Mouse (Mus musculus) left cerebral cortex, postnatal 10 days (tissue): ENCODE measurements around the gene Sh3pxd2a. TPM values are rescaled to one million over a fixed set of nuclear protein-coding genes. Genes with fewer than 3 reads are reported as not detected.

Experiments used
- DNase-seq, 2 experiments: peaks; one replicate each; pipeline ENCODE4 v3.0.0; 2021 to 2022; ENCODE audit warnings: low spot score in 2 of 2, mixed read lengths in 1 of 2; ENCODE audit errors: extremely low spot score in 1 of 2
- intact Hi-C: fragments of 180-260 bp; cut with DNase I; formaldehyde crosslinking; loops from one replicate; pipeline ENCODE4 v1.15.1; 2025
- total RNA-seq, 2 experiments: library from RNA; stranded (reverse); gene quantifications; 2 replicates each; pipeline ENCODE4 v1.2.3; 2021

The Sh3pxd2a gene
- total RNA-seq, result 10 to 100 TPM; 22.8 to 23.4 TPM

- DNase-seq, result peak in 1 of 2 experiments; percentile 82
- intact Hi-C loops, result loop anchor here (2.0 kb wide), 1 partner anchor 108 kb away; no protein-coding TSS in a partner anchor
Observed at GRCm38 (mm10) chr19:47464304-47465241, at the start of gene Sh3pxd2a. Sh3pxd2a (minus strand) TSS chr19:47464401.

DNA sequence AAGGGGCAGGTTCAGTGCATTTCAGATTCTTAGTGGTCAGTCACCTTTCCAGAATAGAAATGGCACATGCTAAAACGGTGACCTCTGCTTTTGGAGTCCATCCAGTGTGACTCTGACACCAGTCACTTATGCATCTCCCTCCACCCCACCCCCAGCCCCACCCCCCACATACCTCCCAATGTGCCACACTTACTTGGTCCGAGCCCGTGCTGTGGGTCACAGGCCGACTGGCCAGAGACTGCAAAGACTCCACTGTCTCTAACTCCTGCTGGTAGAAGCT is 49.4 kb upstream of the Sh3pxd2a start:
- no peak for DNase-seq

GRCm38 (mm10) chr19:47512794-47513617 is 48.8 kb upstream of the Sh3pxd2a start:
- intact Hi-C loops, result no loop called here
- no peak for DNase-seq

More for the DNA sequence above, 49.4 kb upstream of the Sh3pxd2a start:
- intact Hi-C loops, result no loop called here

- intact Hi-C loops, result no loop called here
- DNase-seq, result no peak
Observed at GRCm38 (mm10) chr19:47511958-47512357, 47.8 kb upstream of the Sh3pxd2a start.

- intact Hi-C loops, result no loop called here
- no peak for DNase-seq
Observed at GRCm38 (mm10) chr19:47511294-47511675, 47.1 kb upstream of the Sh3pxd2a start.

DNA sequence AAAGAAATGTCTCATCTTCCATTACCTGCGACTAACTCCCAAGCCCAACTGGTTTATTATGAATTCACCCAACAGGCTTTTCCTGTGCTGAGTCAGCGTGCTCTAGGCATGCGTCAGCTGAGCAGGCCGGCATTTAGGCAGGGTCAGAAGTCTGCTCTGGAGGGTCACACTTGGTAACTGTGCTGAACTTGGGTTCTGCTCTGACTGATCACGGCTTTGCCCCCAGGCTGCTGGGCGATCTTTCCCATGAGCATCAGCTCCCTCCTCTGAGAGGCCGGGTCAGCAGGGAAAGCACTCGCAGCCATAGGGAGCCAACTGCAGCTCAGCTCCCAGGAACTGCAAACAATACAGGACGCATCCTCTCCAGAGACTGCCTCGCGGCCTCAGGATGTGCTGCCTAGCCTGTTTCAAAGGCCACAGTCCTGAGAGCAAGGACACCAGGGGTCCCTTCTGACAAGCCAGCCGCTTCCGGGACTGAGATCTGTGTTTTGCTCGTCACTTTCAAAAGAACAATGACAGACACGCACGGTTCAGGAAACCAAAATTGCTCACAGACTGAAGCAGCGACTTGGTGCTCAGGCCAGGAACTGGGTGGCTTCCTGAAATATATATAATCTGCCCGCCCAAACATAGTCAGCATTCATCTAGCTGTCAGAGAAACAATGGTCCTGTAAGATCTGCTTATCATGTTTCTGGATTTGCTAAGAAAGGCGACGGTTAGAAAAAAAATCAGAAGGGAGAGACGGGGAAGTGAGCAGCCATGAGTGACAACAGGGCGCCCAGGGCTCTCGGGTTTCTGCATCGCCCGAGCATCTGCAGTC is 46.5 kb upstream of the Sh3pxd2a start:
- intact Hi-C loops, result no loop called here
- DNase-seq, result peak in 1 of 2 experiments; percentile 65

DNA sequence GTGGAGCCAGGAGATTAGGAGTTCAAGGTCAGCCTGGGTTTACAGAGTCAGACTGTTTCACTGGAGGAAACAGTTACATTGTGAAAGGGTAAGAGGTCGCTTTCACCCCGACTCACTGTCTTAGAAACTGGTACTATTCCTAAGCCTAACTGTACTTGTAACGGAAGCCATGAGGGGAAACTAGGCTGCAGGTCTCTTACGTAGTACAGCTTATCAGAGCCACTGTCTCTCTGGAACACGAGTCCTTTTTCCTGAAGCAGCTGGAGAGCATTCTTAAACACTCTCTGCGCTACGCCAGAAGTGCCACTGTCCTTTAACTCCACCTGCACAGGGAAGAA is 45.9 kb upstream of the Sh3pxd2a start:
- no peak for DNase-seq
- intact Hi-C loops, result no loop called here

DNA sequence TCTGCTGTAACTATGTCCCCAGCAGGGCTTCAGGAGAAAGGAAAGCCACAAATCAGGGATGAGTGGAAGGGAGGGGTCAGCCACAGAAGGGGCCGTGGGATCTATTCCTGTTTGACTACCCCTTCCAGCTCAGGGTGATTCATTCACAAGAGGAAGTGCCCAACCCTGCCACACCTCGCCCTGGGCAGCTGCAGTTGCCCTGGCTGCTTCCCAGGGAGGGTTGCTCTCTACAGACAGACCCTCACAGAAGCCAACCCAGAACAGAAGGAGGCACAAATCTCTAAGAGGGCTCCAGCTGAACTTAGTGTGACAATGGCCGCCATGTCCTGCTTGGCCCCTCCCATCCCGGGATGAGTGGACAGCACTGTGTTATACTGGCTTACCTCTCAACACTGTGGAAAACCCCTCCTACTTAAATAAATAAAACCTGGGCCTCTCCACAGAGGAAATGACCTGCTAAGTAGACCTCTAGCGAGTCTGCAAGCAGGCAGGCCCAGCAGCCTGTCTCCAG is 44.6 kb upstream of the Sh3pxd2a start:
- intact Hi-C loops, result loop anchor here (5.0 to 10.0 kb wide), 2 partner anchors 116 to 223 kb away; partner anchors contain the start of gene Sfr1
- no peak for DNase-seq

GRCm38 (mm10) chr19:47508191-47508590 is 44.0 kb upstream of the Sh3pxd2a start:
- no peak for DNase-seq

GRCm38 (mm10) chr19:47507128-47508121 is 43.2 kb upstream of the Sh3pxd2a start:
- peak; percentile 59 to 60 for DNase-seq
- intact Hi-C loops, result loop anchor here (2.0 to 10.0 kb wide), 3 partner anchors 117 to 313 kb away; partner anchors contain the start of gene Sfr1

More at GRCm38 (mm10) chr19:47508191-47508590, 44.0 kb upstream of the Sh3pxd2a start:
- intact Hi-C loops, result loop anchor here (5.0 to 10.0 kb wide), 2 partner anchors 117 to 224 kb away; partner anchors contain the start of gene Sfr1

GRCm38 (mm10) chr19:47503625-47504024 is 39.4 kb upstream of the Sh3pxd2a start:
- intact Hi-C loops, result loop anchor here (10.0 kb wide), 1 partner anchor 121 kb away; no protein-coding TSS in a partner anchor

DNA sequence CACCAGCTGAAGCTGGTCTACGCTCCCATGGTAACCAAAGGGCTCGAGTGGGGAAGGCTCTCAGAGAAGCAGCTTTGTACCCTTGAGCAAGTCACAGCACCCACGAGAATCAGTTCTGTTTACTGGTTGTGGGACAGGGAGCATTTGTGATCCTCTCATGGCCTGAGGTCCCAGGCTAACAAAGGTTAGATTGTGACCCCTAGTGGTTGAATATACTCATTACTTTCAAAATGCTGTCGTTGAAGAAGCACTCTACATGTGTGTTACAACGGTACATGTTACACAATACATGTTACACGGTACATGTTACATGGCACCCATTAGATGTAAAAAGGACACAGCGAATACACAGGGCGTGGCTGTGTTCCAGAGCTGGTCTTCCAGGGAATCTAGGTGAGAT is 38.4 kb upstream of the Sh3pxd2a start:
- intact Hi-C loops, result loop anchor here (1.0 to 10.0 kb wide), 2 partner anchors 122 to 146 kb away; no protein-coding TSS in a partner anchor

More at GRCm38 (mm10) chr19:47503625-47504024, 39.4 kb upstream of the Sh3pxd2a start:
- DNase-seq, result no peak

DNA sequence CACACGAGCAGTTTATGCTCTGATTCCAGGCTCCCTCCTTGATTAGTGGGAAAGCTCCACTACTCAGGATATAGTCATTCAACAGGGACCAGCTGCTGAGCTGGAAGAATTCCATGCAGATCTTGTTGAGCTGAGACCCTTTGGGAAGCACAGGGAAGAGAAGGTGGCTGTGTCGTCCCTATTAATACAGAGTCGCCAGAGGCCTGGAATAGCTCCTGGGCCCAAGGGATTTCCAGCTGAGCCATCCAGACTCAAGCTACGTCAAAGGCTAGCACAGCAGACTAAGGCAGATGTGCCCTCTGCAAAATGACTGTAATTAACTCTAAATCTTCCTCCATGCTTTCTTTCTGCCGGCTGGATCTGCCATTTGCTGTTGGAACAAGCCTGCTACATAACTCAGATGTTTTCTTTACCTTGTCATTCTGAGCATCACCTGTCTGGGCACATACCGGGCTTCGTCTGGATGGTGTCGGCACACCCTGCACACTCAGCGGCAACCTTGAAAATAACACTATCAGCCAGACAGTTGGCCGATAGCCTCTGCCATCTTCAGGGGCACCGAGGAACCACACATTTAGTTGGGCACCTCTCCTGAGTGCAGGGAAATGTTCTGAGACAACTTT is 36.3 kb upstream of the Sh3pxd2a start:
- intact Hi-C loops, result loop anchor here (10.0 kb wide), 1 partner anchor 124 kb away; no protein-coding TSS in a partner anchor
- no peak for DNase-seq

More for the DNA sequence above, 38.4 kb upstream of the Sh3pxd2a start:
- DNase-seq, result no peak

- intact Hi-C loops, result loop anchor here (10.0 kb wide), 1 partner anchor 125 kb away; no protein-coding TSS in a partner anchor
- no peak for DNase-seq
Observed at GRCm38 (mm10) chr19:47499841-47500240, 35.6 kb upstream of the Sh3pxd2a start.

DNA sequence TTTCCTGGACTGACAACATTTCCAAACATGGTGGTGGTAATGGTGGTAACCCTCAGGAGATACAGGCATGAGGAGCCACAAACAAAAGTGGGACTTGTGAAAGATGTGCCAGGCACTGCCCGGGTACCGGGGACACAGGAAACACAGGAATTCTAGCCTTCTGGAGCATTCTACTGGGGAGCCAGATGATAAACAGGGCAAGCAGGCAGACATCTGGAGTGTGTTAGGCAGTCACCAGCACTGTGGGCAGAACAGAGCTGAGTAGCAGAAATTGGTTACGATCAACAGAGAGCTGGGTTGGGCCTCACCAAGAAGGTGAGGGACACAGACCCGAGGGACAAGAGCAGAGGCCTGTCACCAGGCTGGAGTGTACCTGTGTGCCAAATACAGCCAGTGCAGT is 34.7 kb upstream of the Sh3pxd2a start:
- intact Hi-C loops, result no loop called here
- no peak for DNase-seq

DNA sequence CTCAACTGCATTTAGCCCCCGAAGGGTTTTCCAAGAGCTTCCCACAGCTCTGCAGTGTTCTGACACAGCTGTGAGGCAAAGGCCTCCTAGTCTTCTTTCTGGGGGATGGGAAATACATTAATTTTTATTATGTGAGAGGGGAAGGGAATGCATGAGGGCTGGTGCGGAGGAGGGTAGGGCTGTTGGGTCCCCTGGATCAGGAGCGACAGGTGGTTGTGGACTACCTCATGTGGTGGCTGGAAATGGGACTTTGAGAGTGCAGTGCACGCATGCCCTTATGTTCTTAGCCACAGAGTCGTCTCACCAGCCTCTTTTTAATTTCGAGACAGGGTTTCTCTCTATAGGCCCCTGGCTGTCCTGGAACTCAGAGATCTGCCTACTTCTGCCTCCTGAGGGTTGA is 33.5 kb upstream of the Sh3pxd2a start:
- no peak for DNase-seq
- intact Hi-C loops, result no loop called here

GRCm38 (mm10) chr19:47497313-47497712 is 33.1 kb upstream of the Sh3pxd2a start:
- intact Hi-C loops, result no loop called here

More at GRCm38 (mm10) chr19:47497313-47497712, 33.1 kb upstream of the Sh3pxd2a start:
- no peak for DNase-seq
